Mouse (Mus musculus) ES-E14 (cell line): Measurements from ENCODE around the gene Sgms1.

Experiments
- CHD2 ChIP-seq: IDR thresholded peaks from 2 replicates; pipeline ENCODE4 v1.6.1; 2014; ENCODE audit warnings: mild to moderate bottlenecking, low read depth, low read length, inconsistent platforms
- HCFC1 ChIP-seq: IDR thresholded peaks from 2 replicates; pipeline ENCODE4 v1.6.1; 2012; ENCODE audit warnings: low read length, inconsistent platforms, borderline replicate concordance; ENCODE audit not compliant: insufficient read depth
- MAFK ChIP-seq: IDR thresholded peaks from 2 replicates; pipeline ENCODE4 v1.6.1; 2014; ENCODE audit warnings: mild to moderate bottlenecking, low read depth, low read length, inconsistent platforms; ENCODE audit not compliant: insufficient read depth
- ZC3H11A ChIP-seq: IDR thresholded peaks from 2 replicates; pipeline ENCODE4 v1.6.1; 2012; ENCODE audit warnings: low read depth, mild to moderate bottlenecking, inconsistent platforms, low read length, borderline replicate concordance
- ZNF384 ChIP-seq: IDR thresholded peaks from 2 replicates; pipeline ENCODE4 v1.6.1; 2012; ENCODE audit warnings: low read depth, low read length, inconsistent platforms

DNA sequence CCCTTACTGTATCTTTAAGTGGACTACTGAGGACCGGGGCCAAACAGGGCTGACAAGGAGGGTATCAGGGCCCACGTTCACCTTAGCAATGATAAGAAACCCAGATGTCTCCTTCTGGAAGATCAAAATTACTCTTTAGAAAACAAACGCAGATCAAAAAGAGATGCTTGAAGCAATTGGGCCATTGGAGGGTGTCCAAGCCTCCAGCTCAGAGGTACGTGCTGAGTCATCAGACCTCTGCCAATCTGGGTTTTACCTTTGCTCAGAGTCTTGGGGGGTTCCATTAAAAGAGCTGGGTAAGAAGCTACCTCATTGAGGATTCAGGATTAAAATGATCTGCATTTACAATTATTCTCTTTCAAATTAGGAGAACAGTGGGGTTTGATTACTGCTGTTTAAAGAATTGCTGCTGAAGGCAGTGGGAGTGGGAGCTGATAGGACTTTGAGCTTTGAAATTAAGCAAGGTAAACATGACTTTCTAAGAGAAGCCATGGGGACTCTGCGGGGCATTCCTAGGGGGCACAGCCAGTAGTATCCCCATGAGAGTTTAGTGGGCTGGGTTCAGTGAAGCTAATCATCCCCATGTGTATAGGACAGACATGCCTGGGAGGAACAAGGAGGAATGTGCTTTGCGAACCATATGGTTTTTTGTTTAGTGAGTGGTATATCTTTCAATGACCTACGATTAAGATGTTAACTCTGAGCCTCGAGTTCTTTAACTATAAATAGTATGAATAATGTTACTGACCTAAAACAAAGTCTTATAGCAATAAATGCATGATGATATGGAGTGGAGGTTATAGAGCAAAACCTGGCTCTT lies 128.4 kb downstream of the Sgms1 start:
- no peak for TF ChIP-seq ZC3H11A
- no peak for TF ChIP-seq ZNF384
- no peak for TF ChIP-seq CHD2
- peak; percentile 75 for TF ChIP-seq MAFK
- no peak for TF ChIP-seq HCFC1
